Mouse (Mus musculus): ENCODE results near the gene Nckap5. TPM values are rescaled to one million over a fixed set of nuclear protein-coding genes. Genes with fewer than 3 reads are reported as not detected.

Gene Nckap5
- total RNA-seq, 2 experiments from 2014 or later: 70.3 to 75.1 TPM

DNA sequence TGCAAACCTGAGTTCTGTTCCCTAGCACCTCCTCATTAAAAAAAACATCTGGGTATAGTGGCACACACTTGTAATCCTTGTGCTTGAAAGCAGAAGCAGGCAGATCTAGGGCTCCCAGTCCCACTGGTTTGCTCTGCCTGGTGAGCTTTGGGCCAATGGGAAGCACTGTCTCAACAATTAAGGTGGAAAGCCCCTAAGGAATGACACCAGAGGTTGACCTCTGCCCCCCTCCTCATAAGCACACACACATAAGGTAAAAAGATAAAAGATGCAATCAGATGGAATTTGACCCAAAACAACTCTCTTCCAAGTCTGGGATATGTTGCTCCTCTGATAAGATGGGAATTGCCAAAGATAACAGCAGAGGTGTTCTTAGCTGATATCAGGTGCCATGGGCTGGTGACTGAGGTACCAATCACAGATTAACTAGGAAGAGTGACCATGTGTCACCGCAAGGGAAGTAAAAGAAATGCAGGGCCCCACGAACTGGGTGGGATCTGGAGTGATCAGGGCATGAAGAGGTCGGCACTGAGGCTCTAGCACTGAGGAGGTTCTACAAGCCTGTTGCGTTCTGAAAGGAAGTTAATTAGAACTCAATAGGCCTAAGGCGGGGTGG, 110.8 kb downstream of the Nckap5 start:
- DNase-seq (ENCODE audit: low spot score in 2 of 2): no peak

DNA sequence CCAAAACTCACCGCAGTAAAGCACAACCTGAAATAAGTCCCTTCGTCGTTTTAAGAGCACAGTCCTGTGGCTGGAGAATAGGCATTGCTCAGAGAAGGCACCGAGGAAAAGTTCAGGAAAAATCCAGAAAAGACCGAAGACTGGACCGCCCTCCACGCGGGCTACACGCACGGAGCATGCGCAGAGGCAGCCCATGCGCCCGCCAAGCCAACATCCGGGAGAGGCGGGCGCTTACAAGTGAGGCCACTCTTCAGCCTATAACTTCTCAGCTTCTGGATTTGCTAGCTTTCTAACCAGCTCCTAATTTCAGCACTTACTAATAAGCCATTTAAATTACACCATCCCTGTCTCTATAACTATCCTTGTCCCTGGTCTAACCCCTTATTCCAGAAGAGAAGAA, 124.0 kb downstream of the Nckap5 start:
- DNase-seq (ENCODE audit: low spot score in 2 of 2): no peak

DNA sequence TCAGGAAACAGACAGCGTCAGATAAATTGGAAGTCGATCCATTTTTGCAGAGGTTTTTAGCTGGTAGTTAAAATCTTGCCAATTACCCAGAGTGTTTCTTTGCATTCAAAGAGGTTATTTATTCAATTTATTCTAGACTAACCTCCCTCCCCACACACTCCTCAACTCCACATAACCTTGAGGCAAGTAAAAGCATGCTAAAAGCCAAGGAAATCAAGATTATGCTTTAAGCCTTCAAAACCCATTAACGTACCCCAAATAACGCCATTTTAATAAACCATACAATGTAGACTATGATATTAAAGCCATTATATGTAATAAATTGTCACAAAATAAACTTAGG, 129.7 kb downstream of the Nckap5 start:
- DNase-seq (ENCODE audit: low spot score in 2 of 2): no peak

DNA sequence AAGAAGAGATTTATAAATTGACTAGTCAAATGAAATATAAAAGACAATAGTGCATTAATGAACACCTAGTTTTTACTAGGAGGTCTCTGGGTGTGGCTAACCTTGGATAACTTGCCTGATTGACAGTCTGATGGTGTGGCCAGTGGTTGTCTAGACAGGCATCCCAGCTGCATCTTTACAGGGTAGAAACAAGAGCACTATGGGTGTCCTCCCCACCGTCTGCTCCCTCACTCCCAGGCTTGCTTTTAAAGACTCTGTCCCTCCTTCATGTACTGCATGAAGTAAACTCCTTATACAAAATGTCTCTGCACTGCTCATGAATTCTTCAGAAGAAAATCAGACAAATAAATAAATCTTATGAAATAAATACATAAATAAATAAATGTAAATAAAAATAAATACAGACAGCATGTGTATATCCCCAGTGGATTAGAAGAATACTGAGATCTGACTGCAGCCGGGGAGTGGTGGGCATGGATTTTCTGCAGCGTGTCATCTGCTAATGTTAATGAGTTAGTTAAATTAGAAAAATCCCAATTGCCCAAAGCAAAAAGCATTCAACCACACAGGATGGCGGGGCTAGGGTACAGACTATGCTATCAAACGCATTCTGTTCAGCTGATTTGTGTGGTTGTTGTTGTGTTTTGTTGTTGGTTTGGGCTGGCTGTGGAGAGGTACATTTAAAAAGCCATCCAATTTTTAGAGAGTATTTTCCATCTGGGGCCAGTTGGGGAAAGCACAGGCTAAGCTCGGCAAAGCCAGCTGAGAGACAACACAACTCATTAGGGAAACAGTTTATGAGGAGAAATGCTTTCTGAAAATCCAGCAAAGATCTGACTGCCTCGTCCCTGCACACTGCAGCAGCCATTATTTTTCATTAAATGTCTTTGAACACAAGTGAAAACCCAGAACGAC, 130.3 kb downstream of the Nckap5 start:
- DNase-seq (ENCODE audit: low spot score in 2 of 2): no peak

DNA sequence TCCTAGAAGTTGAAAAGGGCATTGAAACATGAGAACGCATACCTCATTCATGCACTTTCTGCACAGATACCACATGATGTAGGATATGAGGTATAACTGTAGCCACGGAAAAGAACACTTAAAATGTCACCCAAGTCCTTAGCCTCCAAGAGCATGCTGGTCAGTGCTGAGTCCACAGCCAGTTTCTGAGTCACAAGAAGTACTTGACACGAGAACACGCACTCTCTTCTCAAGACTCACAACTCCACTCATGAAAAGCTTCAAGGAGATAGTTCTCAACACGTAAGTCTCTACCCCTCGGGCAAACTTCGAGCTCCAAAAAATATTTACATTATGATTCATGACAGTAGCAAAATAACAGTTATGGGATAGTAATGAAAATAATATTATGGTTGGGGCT, 137.0 kb downstream of the Nckap5 start:
- no peak for DNase-seq (ENCODE audit: low spot score in 2 of 2)

DNA sequence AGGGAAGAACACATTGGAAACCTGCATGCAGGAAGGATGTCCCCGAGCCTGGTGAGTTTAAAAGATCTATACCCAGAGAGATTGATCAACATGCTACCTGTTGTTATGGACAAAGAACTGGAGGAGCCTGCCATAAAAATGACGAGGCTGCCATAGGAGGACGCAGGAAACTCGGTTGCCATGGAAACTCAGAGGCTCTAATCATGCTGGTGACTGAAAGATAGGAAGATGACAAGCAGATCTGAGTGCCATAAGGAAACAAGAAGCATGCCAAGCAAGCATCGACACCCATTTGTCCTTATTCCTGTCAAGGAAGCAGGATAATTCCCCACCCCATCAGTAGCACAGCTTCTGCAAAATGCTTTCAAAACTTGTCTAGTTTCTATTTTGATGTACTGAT, 142.0 kb downstream of the Nckap5 start:
- no peak for DNase-seq (ENCODE audit: low spot score in 2 of 2)

DNA sequence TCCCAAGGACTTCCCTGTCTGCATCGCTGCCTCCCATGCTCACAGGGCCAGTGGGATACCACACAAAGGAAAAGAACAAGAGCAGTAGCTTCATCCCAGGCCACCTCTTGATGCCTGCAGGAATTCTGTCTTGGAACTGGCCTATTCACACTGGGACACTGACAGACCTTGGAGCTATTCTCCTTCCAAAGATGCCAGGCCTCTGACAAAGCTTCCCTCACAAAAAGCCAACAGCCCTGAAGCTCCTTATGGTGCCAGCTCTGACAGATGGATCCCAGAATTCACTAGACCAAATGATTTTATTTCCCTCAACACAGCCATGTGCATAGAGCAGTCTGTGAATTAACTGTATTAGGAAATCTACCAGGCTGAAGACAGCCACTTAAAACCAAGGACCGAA, 143.9 kb downstream of the Nckap5 start:
- DNase-seq (ENCODE audit: low spot score in 2 of 2): no peak

DNA sequence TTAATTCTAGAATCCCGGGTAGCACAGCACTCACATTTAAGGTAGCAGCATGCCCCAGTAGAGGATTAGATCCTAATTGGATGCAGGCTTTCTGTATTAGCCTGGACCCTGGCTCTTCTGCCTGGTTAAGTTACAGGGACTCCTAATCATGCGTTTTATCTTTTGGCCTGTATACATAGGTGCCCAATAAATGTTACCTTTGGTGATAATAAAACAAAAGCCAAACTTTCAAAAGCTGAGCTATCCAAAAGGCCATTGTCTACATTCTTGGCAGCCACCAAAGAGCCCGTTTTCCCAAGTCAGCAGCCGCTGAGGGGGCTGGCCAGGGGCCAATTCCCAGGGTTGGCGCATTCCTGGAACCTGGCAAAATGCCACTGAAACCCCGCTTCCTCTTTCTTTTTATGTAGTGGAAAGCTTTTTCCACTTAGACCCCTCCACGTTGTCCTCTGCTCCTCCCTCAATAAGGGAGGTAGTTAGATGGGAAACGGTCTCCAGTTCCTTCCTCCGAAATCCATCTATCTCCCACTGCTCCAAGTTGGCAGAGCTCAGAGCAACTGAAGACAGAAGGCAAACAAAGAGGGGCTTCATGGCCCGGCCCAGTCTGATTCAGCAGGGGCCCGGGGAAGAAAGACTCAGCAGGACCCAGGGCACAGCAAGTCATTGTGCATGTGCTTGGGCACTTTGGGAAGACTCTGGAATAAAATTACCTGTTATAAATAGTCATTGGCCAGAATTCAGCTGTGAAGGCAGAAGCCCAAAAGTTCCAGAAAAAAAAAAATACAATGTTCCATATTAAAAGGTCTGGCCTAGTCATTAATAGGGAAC, 146.8 kb downstream of the Nckap5 start:
- no peak for DNase-seq (ENCODE audit: low spot score in 2 of 2)

DNA sequence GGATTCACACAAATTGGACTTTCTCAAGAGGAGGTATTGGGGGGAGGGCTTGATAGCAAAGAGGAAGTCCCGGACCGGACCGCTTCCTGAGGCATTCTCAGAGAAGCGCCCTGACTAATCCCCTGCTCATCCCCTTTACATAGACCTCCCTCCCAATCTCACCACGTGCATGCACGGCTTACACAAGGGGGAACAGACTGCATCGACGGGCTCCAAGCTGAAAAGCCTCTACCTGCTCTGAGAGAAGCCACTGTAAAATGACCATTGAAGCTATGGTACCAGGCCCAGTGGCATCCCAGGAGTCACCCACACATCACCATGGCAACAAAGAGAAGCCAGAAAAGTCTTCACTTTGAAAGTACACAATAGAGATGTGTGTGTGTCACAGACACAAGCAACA, 148.8 kb downstream of the Nckap5 start:
- no peak for DNase-seq (ENCODE audit: low spot score in 2 of 2)

DNA sequence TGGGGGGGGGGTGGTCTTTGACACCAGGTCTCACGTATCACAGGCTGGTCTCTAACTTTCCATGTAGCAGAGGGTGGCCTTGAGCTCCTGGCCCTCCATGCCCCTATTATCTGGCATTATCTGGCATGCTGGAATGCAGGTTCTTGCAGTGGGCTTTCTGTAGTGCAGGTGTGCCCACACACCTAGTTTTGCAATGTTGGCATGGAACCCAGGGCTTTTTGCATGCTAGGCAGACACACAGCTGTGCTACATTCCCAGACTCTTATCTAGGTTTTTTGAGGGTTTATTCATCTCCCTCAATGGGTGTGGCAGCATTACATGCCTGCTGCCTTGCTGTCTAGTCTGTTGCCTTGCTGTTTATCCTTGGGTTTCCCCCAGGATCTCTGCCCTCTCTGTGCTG, 151.3 kb downstream of the Nckap5 start:
- no peak for DNase-seq (ENCODE audit: low spot score in 2 of 2)

DNA sequence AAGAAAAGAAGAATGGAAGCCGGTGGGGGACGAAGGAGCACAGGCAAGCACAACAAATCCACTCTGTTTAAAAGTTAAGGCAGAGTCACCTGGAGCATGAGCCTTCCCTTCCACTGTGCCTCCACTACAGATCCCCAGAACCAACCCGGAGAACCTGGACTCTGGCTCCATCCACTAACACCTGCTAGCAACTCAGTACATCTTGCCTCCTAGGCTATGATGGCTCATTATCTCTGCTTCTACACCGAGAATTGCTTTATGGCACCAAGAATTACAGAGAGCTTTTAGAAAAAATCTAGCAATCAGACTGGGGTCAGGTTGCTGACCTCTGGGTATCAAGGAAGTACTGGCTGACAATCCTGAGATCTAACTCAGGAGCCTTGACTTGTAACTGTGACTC, 153.3 kb downstream of the Nckap5 start:
- no peak for DNase-seq (ENCODE audit: low spot score in 2 of 2)

DNA sequence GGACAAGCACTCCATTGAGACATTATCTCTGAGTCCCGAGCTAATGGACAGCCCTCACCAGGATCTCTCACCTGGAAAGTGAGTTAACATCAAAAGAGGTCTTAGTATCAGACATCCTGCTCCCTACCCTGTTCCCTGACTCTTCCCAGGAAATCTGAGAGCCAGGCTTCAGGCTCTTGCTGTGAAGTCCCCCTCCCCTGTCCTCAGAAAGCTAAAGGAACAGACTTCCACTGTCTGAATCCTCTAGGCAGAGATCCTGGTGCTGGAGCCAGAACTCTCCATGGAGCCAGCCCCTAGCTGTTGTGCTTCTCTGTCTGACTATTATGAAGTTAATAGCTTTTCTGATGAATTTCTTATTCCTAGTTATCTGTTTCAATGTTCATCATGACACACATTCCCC, 153.8 kb downstream of the Nckap5 start:
- no peak for DNase-seq (ENCODE audit: low spot score in 2 of 2)

DNA sequence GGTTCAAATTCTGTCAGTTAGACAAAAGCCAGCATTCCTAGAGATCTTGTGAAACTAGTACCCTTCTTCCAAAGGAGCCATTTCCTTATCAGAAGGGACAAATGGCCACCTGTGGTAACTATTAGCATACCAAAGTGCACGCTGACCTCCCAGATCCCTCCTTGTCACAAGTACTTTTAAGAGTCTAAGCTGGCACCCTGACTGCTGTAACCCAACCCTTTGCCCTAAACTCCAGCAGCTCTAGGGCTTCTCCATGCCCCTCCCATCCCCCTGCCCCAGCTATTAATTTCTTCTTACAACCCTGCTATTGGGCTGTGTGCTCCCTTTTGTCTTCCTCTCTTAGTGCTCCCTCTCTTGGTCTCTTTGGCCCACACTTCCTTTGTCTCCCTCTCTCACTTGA, 155.5 kb downstream of the Nckap5 start:
- DNase-seq (ENCODE audit: low spot score in 2 of 2): no peak

DNA sequence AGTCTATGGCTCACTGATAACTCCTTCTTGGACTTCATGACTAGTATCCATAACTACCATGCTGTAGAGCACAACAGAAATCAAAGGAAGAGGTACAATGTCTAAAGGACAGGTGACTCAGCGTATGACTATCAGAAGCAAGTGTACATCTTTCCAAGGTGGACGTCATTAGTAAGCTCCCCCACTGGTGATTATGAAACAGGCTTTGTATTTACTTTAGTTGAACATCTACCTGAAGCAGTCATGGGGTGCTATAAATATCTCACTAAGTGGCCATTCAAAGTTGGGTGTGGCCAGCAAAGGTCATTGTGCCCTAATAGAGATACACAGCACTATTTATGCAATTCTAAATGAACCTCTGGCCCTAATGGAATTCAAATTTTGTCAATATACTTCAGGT, 157.4 kb downstream of the Nckap5 start:
- no peak for DNase-seq (ENCODE audit: low spot score in 2 of 2)

DNA sequence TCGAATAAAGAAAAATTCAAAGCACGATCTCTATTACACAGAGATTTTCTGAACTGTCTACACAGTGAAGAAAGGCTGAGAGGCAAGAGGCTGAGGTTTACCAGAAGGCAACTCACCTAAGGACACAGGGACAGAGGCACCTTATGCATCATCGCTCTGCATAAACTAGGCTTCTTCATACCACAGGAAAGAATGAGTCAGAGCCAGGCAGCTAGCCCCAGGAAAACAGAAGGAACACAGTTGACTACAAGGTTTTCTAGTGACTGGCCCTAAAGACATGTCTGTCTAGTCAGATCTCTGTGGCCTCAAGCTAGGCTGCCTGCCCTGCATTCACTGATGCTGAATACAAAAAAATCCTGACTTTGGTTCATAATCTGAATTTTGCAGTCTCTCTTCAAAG, 160.1 kb downstream of the Nckap5 start:
- DNase-seq (ENCODE audit: low spot score in 2 of 2): no peak

DNA sequence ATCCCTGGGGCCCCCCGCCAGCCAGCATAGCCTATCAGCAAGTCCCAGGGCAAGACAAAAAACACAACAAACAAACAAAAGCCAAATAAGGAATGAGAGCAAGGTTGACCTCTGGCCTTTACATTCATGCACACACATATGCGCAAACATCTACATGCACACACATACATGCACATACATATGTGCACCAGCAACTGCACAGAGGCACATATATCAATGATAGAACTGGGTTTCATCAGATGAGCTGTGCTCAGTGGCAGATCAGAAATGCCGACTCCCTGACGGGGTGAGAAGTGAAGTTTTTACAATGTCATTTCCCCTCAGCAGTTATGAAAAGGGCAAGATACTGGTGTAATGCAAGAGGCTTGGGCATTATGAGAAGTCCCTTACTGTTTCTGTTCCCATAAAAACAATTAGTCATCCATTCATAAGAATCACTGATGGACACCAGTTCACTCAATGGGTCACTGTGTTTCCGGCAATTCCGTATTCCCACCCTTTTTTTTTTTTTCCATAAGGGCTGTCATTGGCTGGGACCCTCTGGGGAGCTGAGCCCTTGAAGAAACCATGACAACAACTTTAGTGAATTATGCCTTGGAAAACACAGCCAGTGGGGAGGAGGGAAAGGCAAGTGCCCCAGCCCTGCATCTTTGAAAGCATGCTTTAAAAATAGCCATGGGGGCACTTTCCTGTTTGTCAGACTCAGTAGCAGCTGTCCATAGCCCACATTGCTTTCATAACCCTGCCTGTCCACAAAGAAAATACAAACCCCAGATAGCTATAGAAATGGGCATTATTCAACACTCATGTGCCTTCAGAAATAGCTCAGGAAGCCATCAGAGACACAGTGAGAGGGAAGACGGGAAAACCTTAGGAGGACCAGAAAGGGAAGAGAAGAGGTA, 170.2 kb downstream of the Nckap5 start:
- no peak for DNase-seq (ENCODE audit: low spot score in 2 of 2)

DNA sequence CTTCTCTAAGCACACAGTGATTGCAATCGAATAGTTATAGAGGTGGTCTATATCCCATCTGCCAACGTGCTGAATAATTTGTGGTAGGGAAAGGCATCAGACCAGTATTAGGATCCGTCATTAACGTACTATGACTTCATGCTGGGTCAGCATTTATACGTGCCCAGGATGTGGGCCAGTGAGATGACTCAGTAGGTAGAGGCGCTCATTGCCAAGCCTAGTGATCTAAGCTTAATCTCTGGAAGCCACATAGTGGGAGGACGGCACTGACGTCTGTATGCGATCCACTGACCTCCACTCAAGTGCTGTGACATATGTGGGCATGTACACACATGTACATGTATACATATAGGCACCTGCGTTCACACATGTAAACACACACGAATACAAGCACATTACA, 171.9 kb downstream of the Nckap5 start:
- DNase-seq (ENCODE audit: low spot score in 2 of 2): no peak

DNA sequence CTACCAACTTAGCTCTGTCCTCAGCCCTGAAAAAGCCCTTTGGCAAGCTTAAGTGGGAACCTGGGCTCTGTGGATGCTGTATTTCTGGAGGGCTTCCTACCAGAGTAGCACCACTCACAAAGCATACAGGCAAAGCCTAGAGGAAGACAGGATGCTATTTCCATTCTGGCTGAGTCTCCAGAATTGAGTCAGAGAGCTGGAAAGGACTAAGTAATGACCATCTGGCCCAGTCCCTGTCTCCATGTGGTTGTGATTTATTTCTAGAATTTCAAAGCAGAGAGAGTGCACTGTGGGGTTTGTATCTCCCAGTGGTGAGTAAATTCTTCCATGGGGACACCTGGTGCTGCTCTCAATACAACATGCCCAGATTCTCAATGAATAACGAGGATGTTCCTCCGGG, 174.4 kb downstream of the Nckap5 start:
- no peak for DNase-seq (ENCODE audit: low spot score in 2 of 2)

DNA sequence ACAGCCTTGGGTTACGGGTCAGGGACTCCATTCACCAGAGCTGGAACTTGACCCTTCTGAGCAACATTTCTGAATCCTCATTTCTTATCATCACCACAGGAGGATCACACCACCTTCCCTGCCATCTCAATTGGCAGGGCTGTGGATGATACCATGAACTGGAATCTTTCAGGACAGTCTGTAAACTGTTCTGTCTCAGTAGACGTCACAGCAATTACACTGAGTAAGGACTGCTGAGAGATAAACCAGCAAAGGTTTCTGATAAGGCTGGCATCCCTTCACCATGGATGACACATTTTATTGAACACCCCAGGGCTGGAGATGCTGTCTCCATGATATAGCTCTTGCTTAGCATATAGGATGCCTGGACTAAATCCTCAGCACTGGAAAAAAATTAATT, 178.5 kb downstream of the Nckap5 start:
- no peak for DNase-seq (ENCODE audit: low spot score in 2 of 2)

DNA sequence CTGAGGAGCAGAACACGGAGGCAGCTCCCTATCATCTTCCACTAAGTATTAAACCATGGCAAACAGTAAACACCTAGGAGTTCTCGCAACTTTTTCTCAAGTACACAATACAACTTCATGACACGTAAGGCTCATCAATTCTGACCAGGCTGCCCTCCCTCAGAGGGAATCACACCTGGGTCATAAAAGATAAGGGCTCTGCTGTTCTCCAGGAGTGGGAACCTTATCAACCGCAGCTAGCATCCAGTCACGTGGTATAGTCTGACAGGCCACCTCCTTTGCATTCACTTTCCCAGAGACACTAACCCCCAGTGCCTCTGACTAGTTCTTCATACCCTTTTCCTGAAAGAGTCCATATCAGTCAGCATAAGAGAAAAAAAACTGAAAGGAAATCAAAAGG, 179.8 kb downstream of the Nckap5 start:
- DNase-seq (ENCODE audit: low spot score in 2 of 2): no peak

DNA sequence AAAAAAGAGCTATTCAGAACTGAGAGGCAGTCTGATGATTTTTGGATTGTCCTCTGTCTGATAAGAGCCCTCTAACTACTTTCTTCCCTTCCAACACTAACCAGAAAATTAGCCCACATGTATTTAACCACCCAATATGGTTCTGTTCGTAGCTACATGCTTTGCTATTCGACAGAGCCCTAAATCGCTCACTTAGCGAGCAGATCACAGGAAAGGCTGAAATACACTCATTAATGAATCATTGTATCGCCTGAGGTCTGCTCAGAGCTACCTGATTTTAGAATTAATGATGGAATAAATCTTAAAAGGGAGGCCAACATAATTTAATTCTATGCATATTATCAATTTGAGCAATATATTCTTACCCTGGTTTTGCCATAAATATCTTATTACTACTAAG, 187.8 kb downstream of the Nckap5 start:
- DNase-seq (ENCODE audit: low spot score in 2 of 2): no peak

Data from adrenal gland, postnatal 4 days (tissue).